Mouse (Mus musculus) small intestine, adult 2 months (tissue): Measurements from ENCODE around the gene Gm49711. TPM values are rescaled to one million over a fixed set of nuclear protein-coding genes. Genes with fewer than 3 reads are reported as not detected.

ENCODE experiments used
- H3K27ac ChIP-seq: fragments of 200-500 bp; 2 replicates; pipeline ENCODE4 v1.5.1; 2012; ENCODE audit warnings: low read depth, low read length, control low read depth, inconsistent platforms; ENCODE audit not compliant: insufficient read depth
- H3K27me3 ChIP-seq: fragments of 200-500 bp; 2 replicates; pipeline ENCODE4 v1.6.1; 2012; ENCODE audit warnings: mild to moderate bottlenecking, moderate library complexity, low read length, inconsistent platforms; ENCODE audit not compliant: control insufficient read depth, insufficient read depth
- H3K36me3 ChIP-seq: fragments of 200-500 bp; 2 replicates; pipeline ENCODE4 v1.6.1; 2012; ENCODE audit warnings: mild to moderate bottlenecking, low read length, control low read depth, inconsistent platforms; ENCODE audit not compliant: control insufficient read depth, insufficient read depth
- H3K4me1 ChIP-seq: fragments of 200-500 bp; 2 replicates; pipeline ENCODE4 v1.6.1; 2012; ENCODE audit warnings: low read length, inconsistent platforms, mixed read lengths; ENCODE audit not compliant: control insufficient read depth, insufficient read depth, insufficient read length
- H3K4me3 ChIP-seq: fragments of 200-500 bp; 2 replicates; pipeline ENCODE4 v1.5.1; 2012; ENCODE audit warnings: low read depth, mild to moderate bottlenecking, control low read depth, inconsistent platforms, low read length, moderate library complexity
- CTCF ChIP-seq: fragments of 200-500 bp; IDR thresholded peaks from 2 replicates; pipeline ENCODE4 v1.5.1; 2012; ENCODE audit warnings: low read depth, mild to moderate bottlenecking, control low read depth, inconsistent platforms, low read length, moderate library complexity, mixed read lengths; ENCODE audit not compliant: insufficient replicate concordance, insufficient read length; ENCODE audit errors: extremely low read depth
- POLR2A ChIP-seq: fragments of 200-500 bp; IDR thresholded peaks from 2 replicates; pipeline ENCODE4 v1.6.1; 2012; ENCODE audit warnings: low read depth, mild to moderate bottlenecking, control low read depth, inconsistent platforms, low read length, moderate library complexity
- WGBS: fragments of 180-500 bp; shearing (Covaris S2); methylation state at CpG from one replicate; pipeline ENCODE4 v1.1.7; 2018; 5-methylcytosine and 5-hydroxymethylcytosine counted together
- polyA plus RNA-seq: library from polyadenylated mRNA; depleted of rRNA; stranded (reverse); fragments of >200 nt; gene quantifications from 2 replicates; pipeline ENCODE4 v1.2.3, GENCODE M21; 2012

Gm49711 gene
- polyA plus RNA-seq, 1 experiment, result not detected

GRCm38 (mm10) chr16:92127226-92127625 lies 69.1 kb downstream of the Gm49711 start:
- Histone ChIP-seq H3K4me1 (no peaks in the 10 kb centered on the region), H3K27me3 (no peaks in the 10 kb centered on the region), H3K27ac (no peak overlapping the region), H3K4me3 (no peak overlapping the region), H3K36me3 (no peaks in the 10 kb centered on the region)
- no peak for TF ChIP-seq POLR2A
- no peak for TF ChIP-seq CTCF
- WGBS, result 52% methylated on average over 4 of the region's 4 CpGs

GRCm38 (mm10) chr16:92127666-92128065 lies 69.5 kb downstream of the Gm49711 start:
- Histone ChIP-seq H3K4me1 (no peaks in the 10 kb centered on the region), H3K27ac (no peak overlapping the region), H3K36me3 (no peaks in the 10 kb centered on the region), H3K27me3 (no peaks in the 10 kb centered on the region), H3K4me3 (no peak overlapping the region)
- 73% methylated on average over 5 of the region's 5 CpGs for WGBS
- no peak for TF ChIP-seq CTCF

- Histone ChIP-seq H3K4me3 (no peak overlapping the region), H3K27ac (no peak overlapping the region), H3K27me3 (no peaks in the 10 kb centered on the region), H3K4me1 (no peaks in the 10 kb centered on the region), H3K36me3 (no peaks in the 10 kb centered on the region)
- TF ChIP-seq POLR2A (no peak), CTCF (no peak)
- 83% methylated on average over 8 of the region's 8 CpGs for WGBS
These were observed 71.7 kb downstream of the Gm49711 start for GRCm38 (mm10) chr16:92129843-92130242.

- no peak for TF ChIP-seq CTCF
- no peak for TF ChIP-seq POLR2A
- WGBS, result 88% methylated on average over 4 of the region's 4 CpGs
- Histone ChIP-seq H3K36me3 (no peaks in the 10 kb centered on the region), H3K27ac (no peak overlapping the region), H3K27me3 (no peaks in the 10 kb centered on the region), H3K4me1 (no peaks in the 10 kb centered on the region), H3K4me3 (no peak overlapping the region)
These were observed 74.4 kb downstream of the Gm49711 start for GRCm38 (mm10) chr16:92132511-92132910.

- TF ChIP-seq CTCF, result no peak
- no peak for TF ChIP-seq POLR2A
- no peaks in the 10 kb centered on the region for H3K36me3 ChIP-seq
- H3K27me3 ChIP-seq, result no peaks in the 10 kb centered on the region
- H3K4me3 ChIP-seq, result no peak overlapping the region
- WGBS, result 87% methylated on average over 11 of the region's 11 CpGs
- H3K27ac ChIP-seq, result no peak overlapping the region
- no peaks in the 10 kb centered on the region for H3K4me1 ChIP-seq
These were observed 76.1 kb downstream of the Gm49711 start for GRCm38 (mm10) chr16:92134148-92134764.

- no peaks in the 10 kb centered on the region for H3K27me3 ChIP-seq
- no peaks in the 10 kb centered on the region for H3K36me3 ChIP-seq
- no peak overlapping the region for H3K4me3 ChIP-seq
- no peaks in the 10 kb centered on the region for H3K4me1 ChIP-seq
- TF ChIP-seq POLR2A (no peak), CTCF (no peak)
- WGBS, result 93% methylated on average over 15 of the region's 15 CpGs
- no peak overlapping the region for H3K27ac ChIP-seq
These were observed 78.2 kb downstream of the Gm49711 start for GRCm38 (mm10) chr16:92136275-92136674.

- Histone ChIP-seq H3K4me1 (no peaks in the 10 kb centered on the region), H3K27me3 (no peaks in the 10 kb centered on the region), H3K27ac (no peak overlapping the region), H3K4me3 (no peak overlapping the region), H3K36me3 (no peaks in the 10 kb centered on the region)
- 78% methylated on average over 15 of the region's 15 CpGs for WGBS
- no peak for TF ChIP-seq CTCF
- no peak for TF ChIP-seq POLR2A
These were observed 81.5 kb downstream of the Gm49711 start for GRCm38 (mm10) chr16:92139386-92140261.

GRCm38 (mm10) chr16:92140328-92140727 lies 82.2 kb downstream of the Gm49711 start:
- TF ChIP-seq POLR2A, result no peak
- TF ChIP-seq CTCF, result no peak
- Histone ChIP-seq H3K4me1 (no peaks in the 10 kb centered on the region), H3K27ac (no peak overlapping the region), H3K27me3 (no peaks in the 10 kb centered on the region), H3K4me3 (no peak overlapping the region), H3K36me3 (no peaks in the 10 kb centered on the region)
- WGBS, result 80% methylated on average over 9 of the region's 9 CpGs
